Mouse (Mus musculus) cerebellum, adult (tissue): ENCODE data around the gene 4930558C23Rik.
A peak's percentile ranks its signal among the peaks of the same experiment; 100 is the strongest.
"Not testable (repeated sequence)": the region's sequence is repeated elsewhere in the genome, so short reads cannot be mapped to it uniquely, and the experiment has no call there.

ENCODE experiments used
- ATAC-seq: cut with Nextera tagmentation; 2 replicates; pipeline ENCODE4 v1.9.2; 2017; ENCODE audit warnings: mild to moderate bottlenecking, moderate library complexity, mixed read lengths; ENCODE audit not compliant: insufficient number of reproducible peaks, low FRiP score, low TSS enrichment

Gene 4930558C23Rik

GRCm38 (mm10) chr3:95385401-95386075 lies 17.1 kb downstream of the 4930558C23Rik start:
- ATAC-seq, result no peak

- ATAC-seq, result no peak
These were observed 29.4 kb downstream of the 4930558C23Rik start for GRCm38 (mm10) chr3:95373208-95373607.

- ATAC-seq, result no peak
These were observed 32.5 kb downstream of the 4930558C23Rik start for GRCm38 (mm10) chr3:95370101-95370500.

GRCm38 (mm10) chr3:95360276-95360675 lies 42.4 kb downstream of the 4930558C23Rik start:
- ATAC-seq, result not testable (repeated sequence)

- ATAC-seq, result no peak
These were observed 44.9 kb downstream of the 4930558C23Rik start for GRCm38 (mm10) chr3:95357746-95358145.

GRCm38 (mm10) chr3:95356701-95357449 lies 45.8 kb downstream of the 4930558C23Rik start, which contains the start of gene Setdb1:
Gene Setdb1, minus strand, starts transcription at chr3:95357202.
- peak; percentile 72; the same call in 1 of the 2 replicates for ATAC-seq

- ATAC-seq, result not testable (repeated sequence)
These were observed 46.6 kb downstream of the 4930558C23Rik start for GRCm38 (mm10) chr3:95355911-95356544.

GRCm38 (mm10) chr3:95349491-95349890 lies 53.1 kb downstream of the 4930558C23Rik start:
- no peak for ATAC-seq

GRCm38 (mm10) chr3:95348343-95348742 lies 54.3 kb downstream of the 4930558C23Rik start:
- ATAC-seq, result not testable (repeated sequence)

- ATAC-seq, result no peak
These were observed 56.2 kb downstream of the 4930558C23Rik start for GRCm38 (mm10) chr3:95346454-95346853.

- ATAC-seq, result not testable (repeated sequence)
These were observed 59.2 kb downstream of the 4930558C23Rik start for GRCm38 (mm10) chr3:95343356-95344000.

GRCm38 (mm10) chr3:95338251-95338650 lies 64.4 kb downstream of the 4930558C23Rik start:
- no peak for ATAC-seq

- ATAC-seq, result no peak
These were observed 65.3 kb downstream of the 4930558C23Rik start for GRCm38 (mm10) chr3:95337345-95337744.
